Mouse (Mus musculus) erythroblast, adult 5-6 weeks (primary cell): ENCODE data around the gene Cltrn. TPM values are rescaled to one million over a fixed set of nuclear protein-coding genes. Genes with fewer than 3 reads are reported as not detected.

Source experiments
- ATAC-seq: replicated peaks from 2 replicates; pipeline ENCODE4 v1.8.0; 2016; ENCODE audit warnings: moderate number of reproducible peaks, mild to moderate bottlenecking, moderate TSS enrichment, inconsistent platforms; ENCODE audit not compliant: poor library complexity, low FRiP score, severe bottlenecking
- total RNA-seq, 2 experiments: library from RNA; stranded (forward) in 1 of 2; stranded (reverse) in 1 of 2; fragments of 150-400 nt in 1 of 2; fragments of 200-764, 138-1000 nt in 1 of 2; gene quantifications; 2 replicates each; pipeline versions ENCODE4 v1.2.3 to v1.2.4; 2015 to 2017; ENCODE audit warnings: low replicate concordance in 2 of 2

The Cltrn gene
- total RNA-seq, 2 experiments from 2014 or later, result not detected

DNA sequence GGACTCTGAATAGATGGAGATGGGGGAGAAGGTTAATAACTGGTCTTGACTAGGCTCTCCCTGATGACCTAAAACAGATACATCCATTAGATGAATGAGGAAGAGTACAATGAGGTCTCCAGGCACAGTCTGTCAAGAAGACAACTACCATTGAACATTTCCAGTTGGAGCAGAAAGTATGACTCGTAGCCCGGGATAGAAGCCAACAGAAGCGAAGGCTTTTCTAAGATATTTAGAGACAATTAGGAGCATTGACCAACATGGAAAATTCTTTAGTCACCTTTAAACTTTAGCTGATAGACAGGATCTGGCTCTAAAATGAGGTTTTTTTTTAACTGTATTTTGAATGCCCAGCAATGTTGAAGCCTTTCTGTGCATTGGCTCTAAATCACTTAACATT is 44.9 kb downstream of the Cltrn start:
- ATAC-seq, result no peak

DNA sequence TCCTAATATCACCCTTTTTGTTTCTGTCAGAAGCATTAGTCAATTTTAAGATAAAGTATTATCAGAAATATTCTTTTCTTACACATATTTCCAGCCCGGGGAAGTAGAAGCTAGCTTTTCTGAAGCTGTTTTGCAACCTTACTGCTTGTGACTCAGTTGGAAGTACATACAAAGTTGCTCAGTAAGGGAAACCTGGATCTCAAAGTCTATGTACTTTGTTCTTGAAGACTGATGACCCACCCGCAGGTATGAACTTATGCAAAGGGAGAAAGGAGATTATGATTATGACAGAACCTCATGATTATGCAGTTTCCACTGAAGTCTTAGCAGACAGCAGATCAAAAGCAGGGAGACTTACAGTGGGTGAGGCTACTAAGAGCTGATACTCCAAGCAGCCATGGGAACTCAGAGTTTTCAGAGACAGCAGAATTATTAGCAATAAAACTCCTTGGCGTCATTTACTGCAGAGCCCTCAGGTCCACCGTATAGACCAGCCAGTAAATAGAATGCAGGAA is 46.7 kb downstream of the Cltrn start:
- no peak for ATAC-seq

DNA sequence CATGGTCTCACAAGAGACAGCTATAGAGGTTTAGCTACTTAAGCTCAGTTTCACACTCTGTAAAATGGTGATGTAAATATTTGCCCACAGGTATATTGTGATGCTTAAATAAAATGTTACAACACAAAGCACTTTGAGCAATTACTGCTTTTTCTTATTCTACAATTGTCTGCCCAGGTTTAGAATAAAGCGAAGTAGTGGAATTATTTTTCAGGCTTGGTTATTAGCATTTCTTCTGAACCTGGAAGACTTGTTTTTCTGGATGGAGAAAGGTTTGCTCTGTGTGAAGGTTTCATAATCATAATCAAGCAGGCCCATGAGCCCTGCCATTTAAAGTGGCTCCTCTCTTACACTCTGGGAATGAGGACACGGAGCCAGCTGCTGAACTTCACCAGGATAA is 50.4 kb downstream of the Cltrn start, which contains the start of gene Ace2:
Ace2 (plus strand) TSS at position 301 of the 400 bp plus-strand sequence.
- no peak for ATAC-seq

DNA sequence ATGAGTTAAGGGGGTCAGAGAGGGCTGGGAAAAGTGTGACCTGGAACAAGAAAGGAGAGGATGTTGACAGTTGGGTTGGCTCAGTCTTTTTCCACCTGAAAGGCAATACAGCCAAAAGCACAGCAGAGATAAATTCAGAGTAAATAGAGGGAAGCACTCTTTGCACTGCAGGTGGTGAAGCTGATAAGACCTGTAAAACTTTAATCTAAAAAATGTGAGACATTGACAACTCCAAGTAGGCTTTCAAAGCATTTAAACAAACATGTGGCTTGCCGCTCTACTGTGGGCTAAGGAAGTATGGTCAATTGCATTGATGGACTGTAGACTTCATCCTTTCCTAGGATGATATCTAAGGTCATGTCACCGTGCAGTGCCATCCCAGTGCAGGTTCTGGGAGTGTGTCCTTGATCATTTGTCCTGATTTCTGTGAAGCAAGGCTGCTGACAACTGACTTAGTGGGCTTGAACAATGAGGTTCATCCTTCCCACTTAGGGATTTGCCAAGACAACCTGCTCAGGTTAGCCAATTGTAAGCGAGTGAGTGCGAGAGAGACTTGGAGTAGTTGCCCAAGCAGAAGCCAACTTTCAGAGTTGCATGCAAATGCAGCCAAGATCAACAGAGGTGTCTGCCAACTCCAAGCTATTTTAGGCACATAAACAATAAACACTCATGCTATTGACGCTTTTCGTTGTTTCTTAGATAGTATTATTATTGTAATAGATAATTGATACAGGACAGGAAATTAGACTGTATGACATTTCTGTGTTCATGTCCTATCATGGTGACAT is 57.0 kb downstream of the Cltrn start:
- ATAC-seq, result peak; percentile 94

DNA sequence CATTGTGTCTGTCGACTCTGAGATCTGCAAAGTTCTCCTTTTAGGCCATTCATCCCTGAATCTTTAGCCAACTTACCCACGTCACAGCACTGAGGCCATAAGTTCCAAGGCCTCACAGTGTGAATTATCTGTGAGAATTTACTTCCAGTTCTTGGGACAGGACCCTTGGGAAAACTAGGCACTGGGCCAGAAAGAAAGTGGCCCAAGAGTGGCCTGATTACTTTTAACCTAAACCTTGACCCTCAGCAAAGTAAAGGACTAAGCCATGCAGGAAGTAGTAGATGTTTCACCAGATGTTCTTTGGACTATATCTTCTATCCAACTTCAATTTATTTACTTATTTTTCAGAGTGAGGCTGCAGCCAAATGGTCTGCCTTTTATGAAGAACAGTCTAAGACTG is 64.1 kb downstream of the Cltrn start:
- ATAC-seq, result no peak

DNA sequence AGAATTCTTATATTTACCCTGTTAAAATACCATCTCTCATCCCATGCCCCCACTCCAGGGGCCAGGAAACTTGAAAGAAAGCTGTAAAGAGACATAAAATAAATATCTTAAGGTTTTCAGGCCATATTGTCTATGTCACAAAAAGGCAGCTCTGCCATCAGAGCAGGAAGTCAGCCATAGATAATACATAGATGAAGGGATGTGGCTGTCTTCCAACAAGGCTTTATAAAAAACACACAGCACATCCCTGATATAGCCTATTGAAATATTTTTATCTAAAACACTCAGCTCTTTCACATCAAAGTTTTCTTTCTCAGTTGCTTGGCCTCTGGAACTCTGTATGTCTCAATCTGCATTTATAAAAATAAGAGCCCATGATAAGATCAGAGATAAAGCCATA is 65.0 kb downstream of the Cltrn start:
- ATAC-seq, result no peak

DNA sequence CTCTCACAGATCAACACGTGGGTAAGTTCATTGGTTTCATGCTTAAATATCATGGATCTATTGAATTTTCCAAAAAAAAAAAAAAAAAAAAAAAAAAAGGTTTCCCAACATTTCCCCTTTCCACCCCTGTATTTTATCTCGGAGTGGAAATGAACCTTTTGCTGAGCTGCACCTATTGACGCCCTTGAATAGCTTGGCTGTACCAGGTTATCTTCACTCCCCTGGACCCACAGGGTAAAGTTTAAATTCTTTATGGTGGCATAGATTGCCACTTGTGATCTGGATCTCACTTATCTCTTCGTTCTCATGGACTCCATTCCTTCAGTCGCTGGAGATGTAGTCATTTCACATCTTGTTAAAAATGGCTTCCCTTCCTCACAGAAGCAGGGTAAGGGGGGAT is 66.0 kb downstream of the Cltrn start:
- ATAC-seq, result no peak

DNA sequence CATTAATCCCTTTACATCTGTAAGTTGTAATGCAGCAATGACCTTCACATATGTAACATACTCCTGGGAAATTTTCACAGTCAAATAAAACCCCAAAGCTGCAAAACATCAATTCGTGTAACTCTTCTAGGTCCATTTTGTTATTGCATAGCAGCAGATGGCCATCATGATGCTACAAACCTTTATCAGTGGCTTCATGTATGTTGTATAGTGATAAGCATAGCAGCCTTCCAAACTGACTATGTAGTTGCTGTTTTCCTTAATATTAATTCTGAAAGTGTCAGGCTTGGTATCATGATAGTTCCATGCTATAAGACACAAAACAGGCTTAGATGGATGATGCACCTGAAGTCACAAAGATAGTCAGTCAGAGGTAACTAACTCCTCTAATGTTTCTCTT is 76.1 kb downstream of the Cltrn start:
- ATAC-seq, result peak; percentile 98

Other genes with a start within 250 kb of the Cltrn start
- gene Ap1s2, start 179.8 kb upstream of the Cltrn start, total RNA-seq (2015; ENCODE audit: low replicate concordance), result 45.4 and 45.5 TPM in 2 replicates
- gene Ap1s2, start 179.8 kb upstream of the Cltrn start, total RNA-seq (2017; ENCODE audit: low replicate concordance), result 18.4 and 20.2 TPM in 2 replicates
- gene Zrsr2, start 130.2 kb upstream of the Cltrn start, total RNA-seq (2015; ENCODE audit: low replicate concordance), result 4.8 and 22.4 TPM in 2 replicates
- gene Zrsr2, start 130.2 kb upstream of the Cltrn start, total RNA-seq (2017; ENCODE audit: low replicate concordance), result 9.8 and 14.2 TPM in 2 replicates
- gene Car5b, start 60.8 kb upstream of the Cltrn start, total RNA-seq (2015; ENCODE audit: low replicate concordance), result not detected in 2 replicates
- gene Car5b, start 60.8 kb upstream of the Cltrn start, total RNA-seq (2017; ENCODE audit: low replicate concordance), result 0.14 TPM in 1 of 2 replicates, not detected in the other
- gene Siah1b, start 12.3 kb upstream of the Cltrn start, total RNA-seq (2015; ENCODE audit: low replicate concordance), result 10.4 and 15.9 TPM in 2 replicates
- 5.1 and 9.3 TPM in 2 replicates for gene Siah1b, start 12.3 kb upstream of the Cltrn start, total RNA-seq (2017; ENCODE audit: low replicate concordance)
- 1.0 TPM in 1 of 2 replicates, not detected in the other for gene Ace2, start 50.5 kb downstream of the Cltrn start, total RNA-seq (2015; ENCODE audit: low replicate concordance)
- 0.43 TPM in 1 of 2 replicates, not detected in the other for gene Ace2, start 50.5 kb downstream of the Cltrn start, total RNA-seq (2017; ENCODE audit: low replicate concordance)
- 3.6 and 4.6 TPM in 2 replicates for gene Bmx, start 169.4 kb downstream of the Cltrn start, total RNA-seq (2015; ENCODE audit: low replicate concordance)
- gene Bmx, start 169.4 kb downstream of the Cltrn start, total RNA-seq (2017; ENCODE audit: low replicate concordance), result 3.9 and 5.3 TPM in 2 replicates
- 1.9 and 7.7 TPM in 2 replicates for gene Pir, start 180.5 kb downstream of the Cltrn start, total RNA-seq (2015; ENCODE audit: low replicate concordance)
- gene Pir, start 180.5 kb downstream of the Cltrn start, total RNA-seq (2017; ENCODE audit: low replicate concordance), result 10.1 and 11.4 TPM in 2 replicates